Mouse (Mus musculus): ENCODE data around the gene Olfr305. TPM values are rescaled to one million over a fixed set of nuclear protein-coding genes. Genes with fewer than 3 reads are reported as not detected.

Gene Olfr305
- polyA plus RNA-seq, 1 experiment, result not detected

DNA sequence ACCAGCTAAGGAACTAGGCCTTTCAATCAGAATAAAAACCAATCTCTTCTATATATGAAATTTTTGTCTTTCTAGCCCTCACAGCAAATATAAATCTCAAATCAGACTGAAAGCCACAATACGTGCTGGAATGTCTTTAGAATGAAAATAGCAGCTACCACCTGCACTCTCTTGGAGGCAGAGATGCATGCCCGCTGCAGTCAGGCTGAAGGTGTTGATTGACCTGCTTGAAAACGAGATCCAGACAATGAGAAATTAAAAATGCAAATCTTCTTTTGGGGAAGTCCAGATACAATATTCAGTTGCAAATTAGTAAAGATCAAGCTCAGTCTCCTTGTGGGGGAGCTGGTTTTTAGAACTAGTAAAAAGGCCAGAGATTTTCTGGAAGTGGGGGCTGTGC lies 22.5 kb downstream of the Olfr305 start:
- Histone ChIP-seq H3K79me2 (ENCODE audit: control insufficient read depth, insufficient read depth) (no peaks in the 10 kb centered on the region), H3K36me3 (ENCODE audit: control insufficient read depth, insufficient read depth) (no peaks in the 10 kb centered on the region)

DNA sequence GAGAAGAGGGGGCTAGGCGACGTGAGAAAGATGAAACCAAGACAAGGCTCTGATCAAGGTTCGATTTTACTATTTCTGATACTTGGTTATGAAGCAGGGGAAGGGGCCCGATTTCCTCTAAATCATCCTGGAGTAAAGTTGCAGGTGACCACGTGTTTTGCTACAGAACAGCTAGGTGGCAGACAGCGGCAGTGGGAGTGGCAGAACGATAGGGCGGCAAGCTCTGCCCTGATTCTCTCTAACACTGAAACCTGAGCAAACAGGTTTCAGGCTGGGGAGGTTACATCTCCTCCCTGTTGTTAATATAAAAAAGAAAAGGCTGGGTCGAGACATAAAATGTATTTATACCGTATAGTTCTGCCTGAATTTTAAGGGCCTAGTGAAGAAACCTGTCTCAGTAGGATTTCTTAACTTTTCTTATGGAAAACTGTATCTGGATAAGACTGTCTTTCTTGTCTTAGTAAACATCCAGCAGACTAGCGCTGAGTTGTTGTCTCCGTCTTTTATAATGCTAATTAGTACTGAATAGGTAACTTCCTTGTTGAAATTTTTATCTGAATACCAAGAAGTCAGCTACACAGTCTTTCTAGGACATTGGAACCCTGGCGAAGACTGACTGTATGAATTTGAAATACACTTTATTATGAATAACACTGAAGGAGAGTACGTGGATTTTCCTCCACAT lies 23.7 kb downstream of the Olfr305 start:
- Histone ChIP-seq H3K36me3 (ENCODE audit: control insufficient read depth, insufficient read depth) (no peaks in the 10 kb centered on the region), H3K4me2 (ENCODE audit: low read depth) (no peak overlapping the region), H3ac (ENCODE audit: control insufficient read depth, insufficient read length) (no peak overlapping the region), H3K4me3 (no peak overlapping the region), H3K79me2 (ENCODE audit: control insufficient read depth, insufficient read depth) (no peaks in the 10 kb centered on the region), H3K27me3 (ENCODE audit: control insufficient read depth, insufficient read depth, insufficient read length) (no peaks in the 10 kb centered on the region)
- TF ChIP-seq REST (IDR thresholded peaks at IDR 0.05; ENCODE audit: insufficient read depth, insufficient read length) (no peak), TCF12 (IDR thresholded peaks at IDR 0.05; ENCODE audit: insufficient read depth, poor library complexity, severe bottlenecking) (no peak), POLR2A (IDR thresholded peaks at IDR 0.05; ENCODE audit: insufficient read length, low read depth) (no peak), POLR2AphosphoS2 (IDR thresholded peaks at IDR 0.05; ENCODE audit: insufficient read length, low read depth) (no peak), E2F4 (IDR thresholded peaks at IDR 0.05; ENCODE audit: insufficient read depth) (no peak), SRF (IDR thresholded peaks at IDR 0.05; ENCODE audit: control insufficient read depth, insufficient read length, low read depth) (no peak), MAX (IDR thresholded peaks at IDR 0.05; ENCODE audit: low read depth) (no peak)

More for the DNA sequence above, 22.5 kb downstream of the Olfr305 start:
- Histone ChIP-seq H3K27me3 (ENCODE audit: control insufficient read depth, insufficient read depth, insufficient read length) (no peaks in the 10 kb centered on the region), H3ac (ENCODE audit: control insufficient read depth, insufficient read length) (no peak overlapping the region), H3K4me3 (no peak overlapping the region), H3K4me2 (ENCODE audit: low read depth) (no peak overlapping the region)
- TF ChIP-seq MYOG (IDR thresholded peaks at IDR 0.05; ENCODE audit: control insufficient read depth in 1 of 3, insufficient read depth in 1 of 3, insufficient read length in 2 of 3, low read depth in 2 of 3) (no peak), POLR2AphosphoS2 (IDR thresholded peaks at IDR 0.05; ENCODE audit: insufficient read length, low read depth) (no peak), E2F4 (IDR thresholded peaks at IDR 0.05; ENCODE audit: insufficient read depth) (no peak)

DNA sequence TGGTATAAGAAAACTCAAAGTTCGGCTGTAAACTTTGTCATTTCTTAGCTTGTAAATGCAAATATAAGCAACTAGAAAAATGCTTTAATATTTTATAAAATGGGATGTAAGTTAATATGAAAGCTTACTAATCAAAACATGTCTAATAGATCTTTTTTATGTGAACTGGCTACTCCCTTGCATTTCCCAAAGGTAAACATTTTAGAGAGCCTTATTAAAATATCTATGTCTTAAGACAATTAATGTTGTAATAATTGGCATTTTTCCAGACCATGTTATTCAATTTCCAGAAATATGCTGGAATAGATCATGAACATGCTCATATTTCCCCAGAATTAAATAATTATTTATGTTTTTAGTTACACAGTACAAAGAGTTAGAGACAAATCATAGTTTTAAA lies 29.2 kb downstream of the Olfr305 start, which contains the start of gene Olfr307:
Gene Olfr307, minus strand, starts transcription at position 101 of the 400 bp plus-strand sequence.
- Histone ChIP-seq H3ac (ENCODE audit: control insufficient read depth, insufficient read length) (no peak within 1 kb of the TSS), H3K36me3 (ENCODE audit: control insufficient read depth, insufficient read depth) (no peaks in the 10 kb centered on the region), H3K4me2 (ENCODE audit: low read depth) (no peak within 1 kb of the TSS), H3K27me3 (ENCODE audit: control insufficient read depth, insufficient read depth, insufficient read length) (no peaks in the 10 kb centered on the region), H3K4me3 (no peak within 1 kb of the TSS), H3K79me2 (ENCODE audit: control insufficient read depth, insufficient read depth) (no peaks in the 10 kb centered on the region)
- TF ChIP-seq MYOD1 (IDR thresholded peaks at IDR 0.05; ENCODE audit: control insufficient read depth in 1 of 3, insufficient read length in 2 of 3, low read depth in 2 of 3) (no peak), MAX (IDR thresholded peaks at IDR 0.05; ENCODE audit: low read depth) (no peak), TCF3 (IDR thresholded peaks at IDR 0.05; ENCODE audit: insufficient read length, low read depth) (no peak), REST (IDR thresholded peaks at IDR 0.05; ENCODE audit: insufficient read depth, insufficient read length) (no peak), CEBPB (IDR thresholded peaks at IDR 0.05; ENCODE audit: insufficient read depth, poor library complexity, severe bottlenecking) (no peak), POLR2AphosphoS2 (IDR thresholded peaks at IDR 0.05; ENCODE audit: insufficient read length, low read depth) (no peak), USF1 (IDR thresholded peaks at IDR 0.05; ENCODE audit: low read depth) (no peak), E2F4 (IDR thresholded peaks at IDR 0.05; ENCODE audit: insufficient read depth) (no peak), POLR2A (IDR thresholded peaks at IDR 0.05; ENCODE audit: insufficient read length, low read depth) (no peak), SRF (IDR thresholded peaks at IDR 0.05; ENCODE audit: control insufficient read depth, insufficient read length, low read depth) (no peak), MYOG (IDR thresholded peaks at IDR 0.05; ENCODE audit: control insufficient read depth in 1 of 3, insufficient read depth in 1 of 3, insufficient read length in 2 of 3, low read depth in 2 of 3) (no peak), TCF12 (IDR thresholded peaks at IDR 0.05; ENCODE audit: insufficient read depth, poor library complexity, severe bottlenecking) (no peak)

DNA sequence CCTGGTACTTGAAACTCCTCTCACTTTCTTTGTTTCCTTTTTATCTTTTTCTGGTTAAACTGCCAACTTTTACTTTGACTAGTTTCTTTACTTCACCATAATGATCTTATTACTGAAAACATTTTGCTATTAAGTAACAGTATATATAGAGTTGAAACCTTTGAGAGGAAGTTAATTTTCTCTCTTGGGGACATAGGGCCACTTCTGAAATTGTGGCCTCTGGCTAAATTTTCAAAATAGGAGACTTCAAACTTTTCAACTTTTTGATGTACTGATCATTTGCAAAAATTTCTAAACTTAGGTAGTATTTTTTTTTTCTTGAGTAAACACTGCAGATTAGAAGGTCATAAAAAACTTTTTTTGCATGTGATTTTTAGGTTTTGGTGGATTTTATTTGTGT lies 41.2 kb downstream of the Olfr305 start, which contains the start of gene Olfr308:
Gene Olfr308, minus strand, starts transcription at position 101 of the 400 bp plus-strand sequence.
- Histone ChIP-seq H3K36me3 (ENCODE audit: control insufficient read depth, insufficient read depth) (no peaks in the 10 kb centered on the region), H3K27me3 (ENCODE audit: control insufficient read depth, insufficient read depth, insufficient read length) (no peaks in the 10 kb centered on the region), H3K79me2 (ENCODE audit: control insufficient read depth, insufficient read depth) (no peaks in the 10 kb centered on the region), H3ac (ENCODE audit: control insufficient read depth, insufficient read length) (no peak within 1 kb of the TSS), H3K4me2 (ENCODE audit: low read depth) (no peak within 1 kb of the TSS), H3K4me3 (no peak within 1 kb of the TSS)
- TF ChIP-seq TCF12 (IDR thresholded peaks at IDR 0.05; ENCODE audit: insufficient read depth, poor library complexity, severe bottlenecking) (no peak), CEBPB (IDR thresholded peaks at IDR 0.05; ENCODE audit: insufficient read depth, poor library complexity, severe bottlenecking) (no peak), REST (IDR thresholded peaks at IDR 0.05; ENCODE audit: insufficient read depth, insufficient read length) (no peak), POLR2A (IDR thresholded peaks at IDR 0.05; ENCODE audit: insufficient read length, low read depth) (no peak), SRF (IDR thresholded peaks at IDR 0.05; ENCODE audit: control insufficient read depth, insufficient read length, low read depth) (no peak), MAX (IDR thresholded peaks at IDR 0.05; ENCODE audit: low read depth) (no peak), E2F4 (IDR thresholded peaks at IDR 0.05; ENCODE audit: insufficient read depth) (no peak), POLR2AphosphoS2 (IDR thresholded peaks at IDR 0.05; ENCODE audit: insufficient read length, low read depth) (no peak), USF1 (IDR thresholded peaks at IDR 0.05; ENCODE audit: low read depth) (no peak), MYOG (IDR thresholded peaks at IDR 0.05; ENCODE audit: control insufficient read depth in 1 of 3, insufficient read depth in 1 of 3, insufficient read length in 2 of 3, low read depth in 2 of 3) (no peak), TCF3 (IDR thresholded peaks at IDR 0.05; ENCODE audit: insufficient read length, low read depth) (no peak), MYOD1 (IDR thresholded peaks at IDR 0.05; ENCODE audit: control insufficient read depth in 1 of 3, insufficient read length in 2 of 3, low read depth in 2 of 3) (no peak)

- no peak overlapping the region for H3K4me3 ChIP-seq
- no peak overlapping the region for H3ac ChIP-seq (ENCODE audit: control insufficient read depth, insufficient read length)
- TF ChIP-seq MYOG (IDR thresholded peaks at IDR 0.05; ENCODE audit: control insufficient read depth in 1 of 3, insufficient read depth in 1 of 3, insufficient read length in 2 of 3, low read depth in 2 of 3) (no peak), E2F4 (IDR thresholded peaks at IDR 0.05; ENCODE audit: insufficient read depth) (no peak), MYOD1 (IDR thresholded peaks at IDR 0.05; ENCODE audit: control insufficient read depth in 1 of 3, insufficient read length in 2 of 3, low read depth in 2 of 3) (no peak)
- H3K27me3 ChIP-seq (ENCODE audit: control insufficient read depth, insufficient read depth, insufficient read length), result no peaks in the 10 kb centered on the region
- no peaks in the 10 kb centered on the region for H3K36me3 ChIP-seq (ENCODE audit: control insufficient read depth, insufficient read depth)
- no peak overlapping the region for H3K4me2 ChIP-seq (ENCODE audit: low read depth)
- H3K79me2 ChIP-seq (ENCODE audit: control insufficient read depth, insufficient read depth), result no peaks in the 10 kb centered on the region
Observed at GRCm38 (mm10) chr7:86321323-86321722, 45.4 kb downstream of the Olfr305 start.

Data from myocyte (in vitro differentiated cells).